Mouse (Mus musculus): ENCODE measurements around the gene Azgp1. TPM values are rescaled to one million over a fixed set of nuclear protein-coding genes. Genes with fewer than 3 reads are reported as not detected.

The Azgp1 gene
- 0.88 and 1.7 TPM in 2 replicates for polyA plus RNA-seq (2012; rRNA removed)

DNA sequence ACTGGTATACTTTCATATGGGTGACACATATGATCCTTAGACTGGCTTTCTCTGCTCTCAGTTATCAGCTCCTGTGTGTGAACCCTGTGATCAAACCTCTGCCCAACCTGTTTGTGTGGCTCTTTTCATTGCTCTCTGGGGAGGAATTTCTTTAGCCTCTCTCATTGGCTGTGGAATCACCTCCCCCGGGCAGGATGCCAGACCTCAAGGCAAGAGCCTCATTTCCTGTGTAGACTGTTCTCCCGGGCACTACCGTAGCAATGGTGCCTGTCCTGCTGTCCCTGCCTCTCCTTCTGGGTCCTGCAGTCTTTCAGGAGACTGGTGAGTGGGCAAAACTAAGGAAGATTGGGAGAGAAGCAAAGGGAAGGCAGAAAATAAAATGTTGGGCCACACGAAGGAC lies at the start of gene Azgp1:
Azgp1 (plus strand) TSS at position 221 of the 400 bp plus-strand sequence.

DNA sequence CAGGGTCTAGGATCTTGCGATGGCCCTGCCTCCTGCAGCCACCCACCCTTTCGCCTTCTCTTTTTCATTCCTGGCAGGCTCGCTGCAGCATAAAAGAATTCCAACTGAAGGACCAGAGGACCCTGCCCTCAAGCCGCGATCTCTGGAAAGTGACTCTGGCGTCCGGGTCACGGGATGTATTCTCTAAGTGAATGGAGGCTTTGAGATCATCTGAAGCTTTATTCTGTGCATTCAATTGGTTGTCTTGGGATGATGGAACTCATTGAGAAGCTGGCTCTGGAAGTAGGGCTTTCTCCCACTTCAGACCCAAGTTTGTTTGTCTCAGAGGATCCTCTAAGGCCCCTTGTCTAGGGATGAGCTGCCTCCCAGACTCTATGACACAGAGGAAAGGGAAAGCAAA lies 18.4 kb upstream of the Azgp1 start, which contains the start of gene Gjc3:
Gjc3 (minus strand) TSS at position 154 of the 400 bp plus-strand sequence.

DNA sequence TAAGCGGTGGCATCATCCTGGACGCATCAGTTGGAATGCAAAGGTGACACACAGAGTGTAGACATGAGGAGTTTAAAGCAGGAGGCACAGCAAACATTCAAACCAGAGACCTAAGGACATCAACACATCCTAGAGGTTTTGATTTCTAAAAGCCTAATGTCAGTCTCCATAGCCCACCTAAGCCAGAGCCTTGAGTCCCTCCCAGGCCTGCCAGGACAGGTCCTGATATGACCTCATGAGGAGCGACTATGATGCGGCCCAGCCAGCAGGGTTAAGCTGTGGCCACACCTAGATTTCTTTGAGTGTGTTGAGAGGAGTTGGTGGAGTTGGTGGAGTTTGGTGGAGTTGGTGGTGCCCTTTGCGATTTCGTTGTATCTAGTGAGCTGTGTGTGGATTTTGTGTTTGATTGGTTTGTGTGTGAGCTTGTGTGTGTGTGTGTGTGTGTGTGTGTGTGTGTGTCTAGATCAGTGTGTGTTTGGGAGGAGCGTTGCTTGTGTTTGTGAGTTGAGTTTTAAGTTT lies 39.7 kb downstream of the Azgp1 start, which contains the start of the genes Smok3a and Smok3b:
Smok3a (plus strand) TSS at position 301 of the 519 bp plus-strand sequence.
Smok3b (plus strand) TSS at position 469 of the 519 bp plus-strand sequence.

Other genes with a start within 250 kb of the Azgp1 start
- 16.7 and 16.8 TPM in 2 replicates for gene Nyap1, start 239.9 kb upstream of the Azgp1 start, polyA plus RNA-seq (2012; rRNA removed)
- 172 and 193 TPM in 2 replicates for gene Tsc22d4, start 235.8 kb upstream of the Azgp1 start, polyA plus RNA-seq (2012; rRNA removed)
- 57.8 and 59.4 TPM in 2 replicates for gene Ppp1r35, start 202.7 kb upstream of the Azgp1 start, polyA plus RNA-seq (2012; rRNA removed)
- gene Mepce, start 193.9 kb upstream of the Azgp1 start, polyA plus RNA-seq (2012; rRNA removed): 33.8 and 34.4 TPM in 2 replicates
- gene Zcwpw1, start 193.7 kb upstream of the Azgp1 start, polyA plus RNA-seq (2012; rRNA removed): 0.28 and 0.30 TPM in 2 replicates
- 1.3 and 3.1 TPM in 2 replicates for gene Pilra, start 145.2 kb upstream of the Azgp1 start, polyA plus RNA-seq (2012; rRNA removed)
- gene Pilrb1, start 123.4 kb upstream of the Azgp1 start, polyA plus RNA-seq (2012; rRNA removed): 1.7 and 2.0 TPM in 2 replicates
- gene Pilrb2, start 109.7 kb upstream of the Azgp1 start, polyA plus RNA-seq (2012; rRNA removed): 2.7 and 2.8 TPM in 2 replicates
- 5.7 and 7.1 TPM in 2 replicates for gene Cyp3a13, start 59.9 kb upstream of the Azgp1 start, polyA plus RNA-seq (2012; rRNA removed)
- 0.12 and 0.35 TPM in 2 replicates for gene Gjc3, start 18.4 kb upstream of the Azgp1 start, polyA plus RNA-seq (2012; rRNA removed)
- gene Smok3a, start 39.7 kb downstream of the Azgp1 start, polyA plus RNA-seq (2012; rRNA removed): not detected in 2 replicates
- gene Smok3b, start 39.9 kb downstream of the Azgp1 start, polyA plus RNA-seq (2012; rRNA removed): not detected in 2 replicates
- not detected in 2 replicates for gene Smok3c, start 71.7 kb downstream of the Azgp1 start, polyA plus RNA-seq (2012; rRNA removed)
- gene Zkscan1, start 103.6 kb downstream of the Azgp1 start, polyA plus RNA-seq (2012; rRNA removed): 3.5 and 4.0 TPM in 2 replicates
- gene Zscan21, start 135.4 kb downstream of the Azgp1 start, polyA plus RNA-seq (2012; rRNA removed): 5.9 and 6.5 TPM in 2 replicates
- 2.3 and 2.9 TPM in 2 replicates for gene Zfp113, start 174.2 kb downstream of the Azgp1 start, polyA plus RNA-seq (2012; rRNA removed)
- 61.9 and 65.8 TPM in 2 replicates for gene Cops6, start 179.6 kb downstream of the Azgp1 start, polyA plus RNA-seq (2012; rRNA removed)
- 24.4 and 31.9 TPM in 2 replicates for gene Ap4m1, start 190.5 kb downstream of the Azgp1 start, polyA plus RNA-seq (2012; rRNA removed)
- gene Mcm7, start 190.9 kb downstream of the Azgp1 start, polyA plus RNA-seq (2012; rRNA removed): 24.7 and 26.8 TPM in 2 replicates
- gene Taf6, start 205.9 kb downstream of the Azgp1 start, polyA plus RNA-seq (2012; rRNA removed): 39.3 and 55.2 TPM in 2 replicates
- 2.9 and 3.3 TPM in 2 replicates for gene Cnpy4, start 206.0 kb downstream of the Azgp1 start, polyA plus RNA-seq (2012; rRNA removed)
- gene Mblac1, start 212.8 kb downstream of the Azgp1 start, polyA plus RNA-seq (2012; rRNA removed): 7.7 and 9.6 TPM in 2 replicates
- 1.8 and 2.0 TPM in 2 replicates for gene Nxpe5, start 244.4 kb downstream of the Azgp1 start, polyA plus RNA-seq (2012; rRNA removed)

Measured in colon, adult 2 months (tissue).